Mouse (Mus musculus) monocyte, adult 5-6 weeks (primary cell): Measurements from ENCODE around the gene Gm21773. TPM values are rescaled to one million over a fixed set of nuclear protein-coding genes. Genes with fewer than 3 reads are reported as not detected.
"Not testable (repeated sequence)": the region's sequence is repeated elsewhere in the genome, so short reads cannot be mapped to it uniquely, and the experiment has no call there.

Source experiments
- ATAC-seq: fragments of 153-309, 156-312 bp; replicated peaks from 2 replicates; pipeline ENCODE4 v1.8.0; 2017; ENCODE audit warnings: mild to moderate bottlenecking; ENCODE audit not compliant: low TSS enrichment, insufficient number of reproducible peaks, severe bottlenecking, poor library complexity, low FRiP score
- total RNA-seq: library from RNA; stranded (forward); fragments of 200-1000, 200-491, 200-594 nt; gene quantifications from 3 replicates; pipeline ENCODE4 v1.2.3, GENCODE M21; 2017

Gene Gm21773
- total RNA-seq = not detected in 3 replicates

DNA sequence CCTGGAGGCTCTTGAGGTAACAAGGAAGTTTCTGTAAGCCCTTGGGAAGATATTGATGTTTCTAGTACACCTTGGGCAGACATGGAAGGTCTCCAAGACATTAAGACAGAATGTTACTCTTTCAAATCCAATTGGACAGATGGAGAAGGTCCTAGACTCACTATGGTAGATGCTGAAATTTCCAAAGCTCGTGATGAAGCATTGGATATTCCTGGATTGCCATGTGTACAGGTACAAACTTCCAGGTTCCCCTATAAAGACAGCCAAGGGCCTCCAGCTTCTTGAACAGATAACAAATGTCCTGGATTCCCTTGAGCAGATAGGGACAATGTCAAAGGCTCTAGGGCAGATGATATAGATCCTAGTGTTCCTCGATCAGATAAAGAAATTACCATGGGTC lies at the start of gene Gm21773:
Gene Gm21773 (minus strand): TSS at position 101 of the 400 bp plus-strand sequence.
- ATAC-seq = not testable (repeated sequence)
